Mouse (Mus musculus) hindbrain, embryonic 15.5 days (tissue): ENCODE measurements around the gene Chrnb4. TPM values are rescaled to one million over a fixed set of nuclear protein-coding genes. Genes with fewer than 3 reads are reported as not detected.
A peak's percentile ranks its signal among the peaks of the same experiment; 100 is the strongest.

Source experiments
- ATAC-seq: fragments of 200-750 bp; cut with Nextera tagmentation; 2 replicates; pipeline ENCODE4 v1.8.0; 2017; ENCODE audit warnings: low read depth, moderate number of reproducible peaks, moderate TSS enrichment; ENCODE audit not compliant: low FRiP score
- H3K27ac ChIP-seq: fragments of 300-500 bp; sonication (generic); replicated peaks from 2 replicates; pipeline ENCODE4 v1.5.1; 2015; ENCODE audit warnings: mild to moderate bottlenecking, inconsistent platforms
- H3K27me3 ChIP-seq: fragments of 300-500 bp; sonication (generic); 2 replicates; pipeline ENCODE4 v1.6.1; 2015; ENCODE audit warnings: control low read depth, inconsistent platforms
- H3K36me3 ChIP-seq: fragments of 300-500 bp; sonication (generic); 2 replicates; pipeline ENCODE4 v1.6.1; 2015; ENCODE audit warnings: control low read depth, inconsistent platforms
- H3K4me1 ChIP-seq: fragments of 300-500 bp; sonication (generic); replicated peaks from 2 replicates; pipeline ENCODE4 v1.6.1; 2015; ENCODE audit warnings: control low read depth, inconsistent platforms
- H3K4me2 ChIP-seq: fragments of 300-500 bp; sonication (generic); 2 replicates; pipeline ENCODE4 v1.6.1; 2015; ENCODE audit warnings: moderate library complexity, mild to moderate bottlenecking, inconsistent platforms
- H3K4me3 ChIP-seq: fragments of 300-500 bp; sonication (generic); 2 replicates; pipeline ENCODE4 v1.5.1; 2015; ENCODE audit warnings: mild to moderate bottlenecking, inconsistent platforms
- H3K9ac ChIP-seq: fragments of 300-500 bp; sonication (generic); 2 replicates; pipeline ENCODE4 v1.6.1; 2015; ENCODE audit warnings: inconsistent platforms
- H3K9me3 ChIP-seq: fragments of 300-500 bp; sonication (generic); 2 replicates; pipeline ENCODE4 v1.6.1; 2016; ENCODE audit warnings: control low read depth, inconsistent platforms
- whole genome bisulfite sequencing: fragments of 180-500 bp; shearing (Covaris S2); methylation state at CpG from one replicate; pipeline ENCODE4 v1.1.7; 2015; 5-methylcytosine and 5-hydroxymethylcytosine counted together
- polyA plus RNA-seq: library from polyadenylated mRNA; unstranded; fragments of >200 nt; fragmentation: Nextera tagmentation; extraction: Ambion mirVana; gene quantifications from 2 replicates; pipeline ENCODE4 v1.2.1, GENCODE M21; 2015

The Chrnb4 gene
- polyA plus RNA-seq, 1 experiment from 2014 or later: 1.2 TPM

GRCm38 (mm10) chr9:55010588-55011350 lies 37.8 kb downstream of the Chrnb4 start:
- ATAC-seq: no peak
- no peak overlapping the region for H3K9ac ChIP-seq
- WGBS: 53% methylated on average over 6 of the region's 6 CpGs
- peaks cover 3% of the 10 kb centered on the region; the same call in 1 of the 2 replicates for H3K36me3 ChIP-seq
- H3K4me2 ChIP-seq: no peak overlapping the region
- no peak overlapping the region for H3K27ac ChIP-seq
- H3K4me3 ChIP-seq: no peak overlapping the region
- no peaks in the 10 kb centered on the region for H3K4me1 ChIP-seq
- no peaks in the 10 kb centered on the region for H3K27me3 ChIP-seq
- no peaks in the 10 kb centered on the region for H3K9me3 ChIP-seq

DNA sequence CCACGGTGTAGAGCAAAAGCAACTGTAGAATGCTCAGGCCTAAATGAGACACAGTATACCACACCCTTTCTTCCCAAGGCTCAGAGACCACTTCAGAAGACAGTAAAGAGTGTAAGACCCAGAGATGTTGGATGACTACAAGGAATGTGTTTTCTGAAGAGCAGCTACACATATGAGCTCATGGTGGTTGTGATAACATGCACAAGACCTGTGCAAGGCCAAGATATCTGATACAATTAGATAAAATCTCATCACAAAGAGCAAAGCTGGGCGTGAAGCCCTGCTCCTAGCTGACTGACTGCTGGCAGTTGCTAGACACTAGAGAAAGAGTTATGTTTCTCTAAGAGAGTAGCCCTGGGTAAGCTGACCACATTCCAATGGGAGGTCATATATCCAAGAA lies 38.9 kb downstream of the Chrnb4 start:
- no peak overlapping the region for H3K4me2 ChIP-seq
- H3K27me3 ChIP-seq: no peaks in the 10 kb centered on the region
- no peak overlapping the region for H3K4me3 ChIP-seq
- H3K27ac ChIP-seq: no peak overlapping the region
- H3K9me3 ChIP-seq: no peaks in the 10 kb centered on the region
- WGBS: 86% methylated on average over 2 of the region's 2 CpGs
- H3K36me3 ChIP-seq: no peaks in the 10 kb centered on the region
- H3K9ac ChIP-seq: no peak overlapping the region
- H3K4me1 ChIP-seq: no peaks in the 10 kb centered on the region
- ATAC-seq: no peak

- H3K4me2 ChIP-seq: no peak overlapping the region
- ATAC-seq: no peak
- H3K9me3 ChIP-seq: no peaks in the 10 kb centered on the region
- 44% methylated on average over 4 of the region's 4 CpGs for WGBS
- no peaks in the 10 kb centered on the region for H3K36me3 ChIP-seq
- H3K27ac ChIP-seq: no peak overlapping the region
- H3K4me1 ChIP-seq: peaks cover 5% of the 10 kb centered on the region; the same call in 1 of the 2 replicates
- H3K27me3 ChIP-seq: no peaks in the 10 kb centered on the region
- no peak overlapping the region for H3K4me3 ChIP-seq
- no peak overlapping the region for H3K9ac ChIP-seq
Observed at GRCm38 (mm10) chr9:55003609-55004008, 45.0 kb downstream of the Chrnb4 start.

DNA sequence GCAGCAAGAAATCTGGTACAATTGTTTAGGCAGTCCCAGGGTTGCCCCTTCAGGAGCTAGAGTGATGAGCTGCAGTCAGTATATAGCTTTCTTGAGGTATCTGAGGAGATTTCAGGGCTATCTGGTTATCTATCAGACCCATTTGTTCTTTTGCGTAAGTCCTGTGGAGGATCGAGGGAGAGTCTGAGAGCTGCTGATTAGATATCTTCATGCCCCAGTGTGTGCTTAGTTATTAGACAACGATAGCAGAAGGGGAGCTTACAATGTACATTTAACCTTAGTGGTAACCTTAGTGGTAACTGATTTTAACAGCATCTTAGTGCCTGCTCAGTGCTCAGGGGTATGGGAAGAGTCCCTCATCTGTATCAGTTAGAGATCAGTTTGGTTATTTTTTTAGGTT lies 52.9 kb downstream of the Chrnb4 start:
- no peaks in the 10 kb centered on the region for H3K4me1 ChIP-seq
- 86% methylated on average over 3 of the region's 3 CpGs for WGBS
- no peaks in the 10 kb centered on the region for H3K9me3 ChIP-seq
- H3K4me2 ChIP-seq: no peak overlapping the region
- H3K36me3 ChIP-seq: no peaks in the 10 kb centered on the region
- no peak overlapping the region for H3K4me3 ChIP-seq
- no peak overlapping the region for H3K9ac ChIP-seq
- H3K27ac ChIP-seq: no peak overlapping the region
- no peaks in the 10 kb centered on the region for H3K27me3 ChIP-seq
- no peak for ATAC-seq

GRCm38 (mm10) chr9:54994381-54994780 lies 54.2 kb downstream of the Chrnb4 start:
- no peak for ATAC-seq
- H3K4me3 ChIP-seq: no peak overlapping the region
- H3K36me3 ChIP-seq: no peaks in the 10 kb centered on the region
- H3K4me1 ChIP-seq: no peaks in the 10 kb centered on the region
- WGBS: 41% methylated on average over 3 of the region's 3 CpGs
- no peaks in the 10 kb centered on the region for H3K9me3 ChIP-seq
- H3K27ac ChIP-seq: no peak overlapping the region
- no peak overlapping the region for H3K4me2 ChIP-seq
- no peaks in the 10 kb centered on the region for H3K27me3 ChIP-seq
- no peak overlapping the region for H3K9ac ChIP-seq

DNA sequence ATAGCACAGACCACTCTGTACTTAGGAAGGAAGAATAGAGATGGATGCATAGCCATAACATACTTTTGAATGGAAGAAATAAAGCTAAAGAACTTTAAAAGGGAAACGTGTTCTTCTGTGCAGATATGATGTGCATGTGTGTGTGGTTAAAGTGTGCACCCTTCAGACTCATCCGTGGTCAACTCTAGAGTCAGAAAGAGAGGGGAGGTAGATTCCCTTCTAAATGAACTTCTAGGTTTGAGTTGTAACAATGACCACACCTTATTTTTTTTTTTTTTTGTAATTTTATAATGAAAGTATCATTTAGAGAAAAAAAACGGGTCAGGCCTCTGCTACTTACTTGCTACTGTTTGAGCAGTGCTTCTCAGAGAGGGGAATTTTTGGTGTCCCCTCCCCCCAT lies 58.2 kb downstream of the Chrnb4 start:
- Histone ChIP-seq H3K4me1 (no peaks in the 10 kb centered on the region), H3K9me3 (no peaks in the 10 kb centered on the region), H3K27me3 (no peaks in the 10 kb centered on the region), H3K4me3 (no peak overlapping the region), H3K27ac (no peak overlapping the region), H3K9ac (no peak overlapping the region), H3K4me2 (no peak overlapping the region), H3K36me3 (no peaks in the 10 kb centered on the region)
- no peak for ATAC-seq
- 81% methylated on average over 3 of the region's 3 CpGs for WGBS

DNA sequence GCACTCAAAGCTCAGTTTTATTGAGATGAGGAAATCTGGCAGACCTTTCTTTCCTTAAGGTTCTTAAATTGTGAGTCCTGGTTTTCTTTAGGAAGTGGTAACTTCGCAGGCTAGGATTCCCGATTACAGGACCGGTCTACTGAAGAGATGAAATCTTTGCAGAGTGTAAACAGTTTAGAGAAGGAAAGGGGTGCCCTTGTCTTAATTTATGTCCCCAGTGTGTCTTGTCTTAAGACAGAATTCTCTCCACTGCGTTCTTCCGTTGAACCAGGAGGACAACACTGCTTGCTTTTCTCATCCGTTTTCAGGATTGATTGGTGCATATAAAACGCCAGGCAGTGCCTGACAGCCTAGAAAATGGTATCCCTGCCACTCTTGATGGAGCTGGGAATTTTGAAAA lies 66.2 kb downstream of the Chrnb4 start:
- Histone ChIP-seq H3K36me3 (no peaks in the 10 kb centered on the region), H3K4me2 (peak overlapping the region; percentile 85), H3K4me3 (peak overlapping the region; percentile 48), H3K27me3 (peaks cover 14% of the 10 kb centered on the region), H3K9ac (no peak overlapping the region), H3K9me3 (no peaks in the 10 kb centered on the region), H3K27ac (no peak overlapping the region), H3K4me1 (peaks cover 30% of the 10 kb centered on the region)
- 7% methylated on average over 7 of the region's 7 CpGs for WGBS
- ATAC-seq: no peak

GRCm38 (mm10) chr9:54981291-54982191 lies 67.0 kb downstream of the Chrnb4 start:
- WGBS: under 1% methylated on average over 61 of the region's 85 CpGs
- peaks cover 14% of the 10 kb centered on the region for H3K27me3 ChIP-seq
- H3K9me3 ChIP-seq: no peaks in the 10 kb centered on the region
- H3K36me3 ChIP-seq: no peaks in the 10 kb centered on the region
- H3K27ac ChIP-seq: 0 out of 2 replicates have a peak overlapping the region, but pooled peaks have one; percentile 3
- peak; percentile 89 for ATAC-seq
- H3K4me3 ChIP-seq: peak overlapping the region; percentile 48
- peak overlapping the region; percentile 60 for H3K9ac ChIP-seq
- peaks cover 30% of the 10 kb centered on the region for H3K4me1 ChIP-seq
- H3K4me2 ChIP-seq: peak overlapping the region; percentile 85

GRCm38 (mm10) chr9:54980674-54981073 lies 67.9 kb downstream of the Chrnb4 start, which contains the start of gene Chrna5:
Gene Chrna5, plus strand, starts transcription at chr9:54980880.
- H3K27me3 ChIP-seq: peaks cover 14% of the 10 kb centered on the region
- peak within 1 kb of the TSS; percentile 60 for H3K9ac ChIP-seq
- ATAC-seq: no peak
- 28% methylated on average over 8 of the region's 8 CpGs for WGBS
- no peaks in the 10 kb centered on the region for H3K9me3 ChIP-seq
- peak within 1 kb of the TSS; percentile 85 for H3K4me2 ChIP-seq
- H3K36me3 ChIP-seq: no peaks in the 10 kb centered on the region
- peak within 1 kb of the TSS; percentile 48 for H3K4me3 ChIP-seq
- 0 out of 2 replicates have a peak within 1 kb of the TSS, but pooled peaks have one; percentile 3 for H3K27ac ChIP-seq
- peaks cover 30% of the 10 kb centered on the region for H3K4me1 ChIP-seq

Other genes with a start within 250 kb of the Chrnb4 start
- gene Ireb2, start 185.0 kb downstream of the Chrnb4 start, polyA plus RNA-seq: 35.1 and 35.8 TPM in 2 replicates
- gene Hykk, start 131.5 kb downstream of the Chrnb4 start, polyA plus RNA-seq: 2.5 and 2.6 TPM in 2 replicates
- 256 and 262 TPM in 2 replicates for gene Psma4, start 98.0 kb downstream of the Chrnb4 start, polyA plus RNA-seq
- 1.1 and 1.4 TPM in 2 replicates for gene AY074887, start 97.8 kb downstream of the Chrnb4 start, polyA plus RNA-seq
- gene Chrna5, start 67.9 kb downstream of the Chrnb4 start, polyA plus RNA-seq: 4.4 and 4.5 TPM in 2 replicates
- gene Chrna3, start 22.2 kb downstream of the Chrnb4 start, polyA plus RNA-seq: 15.5 and 18.5 TPM in 2 replicates
- 40.0 and 41.3 TPM in 2 replicates for gene Ube2q2, start 100.1 kb upstream of the Chrnb4 start, polyA plus RNA-seq
- gene Fbxo22, start 160.1 kb upstream of the Chrnb4 start, polyA plus RNA-seq: 77.5 and 82.7 TPM in 2 replicates